In genomic region chr2:171373016-171373415, GRCm38 (mm10) we compare ENCODE assay signal across 19 mouse cellular contexts.
"Had no signal": no experiment of that assay in that cellular context is flagged by ENCODE, and none has a peak within 500 bp of the region (broad histone marks: within the 10 kb centered on the region; RNA-seq: fewer than 3 reads in every experiment).

No protein-coding gene starts in this region.

- DNase-seq: gastrocnemius, adult 2 months; gastrocnemius, postnatal 10 days; gastrocnemius, postnatal 25 days; heart, adult 18-20 months; heart, postnatal 10 days; heart, postnatal 4 days; kidney, adult 18-20 months; kidney, adult 8-10 months; kidney, postnatal 25 days; liver had no signal

- H3K4me3 ChIP-seq: gastrocnemius, adult 2 months; heart, embryonic 10.5 days; heart, embryonic 12.5 days; hindbrain, embryonic 10.5 days; hindbrain, embryonic 12.5 days; intestine, embryonic 15.5 days; layer of hippocampus, adult 2 months; left cerebral cortex, adult 2 months; limb, embryonic 10.5 days; limb, embryonic 12.5 days had no signal

- H3K4me1 ChIP-seq: hindbrain, embryonic 10.5 days; hindbrain, embryonic 12.5 days; intestine, embryonic 15.5 days had no signal
